Mouse (Mus musculus) lung, postnatal 0 days (tissue): ENCODE results near the gene Tarbp1.

Source experiments
- CTCF ChIP-seq: IDR thresholded peaks from 2 replicates; pipeline ENCODE4 v1.5.1; 2016; ENCODE audit warnings: antibody characterized with exemption, mild to moderate bottlenecking
- EP300 ChIP-seq: IDR thresholded peaks from 2 replicates; pipeline ENCODE4 v1.6.1; 2016; ENCODE audit warnings: antibody characterized with exemption, mild to moderate bottlenecking, control low read depth

DNA sequence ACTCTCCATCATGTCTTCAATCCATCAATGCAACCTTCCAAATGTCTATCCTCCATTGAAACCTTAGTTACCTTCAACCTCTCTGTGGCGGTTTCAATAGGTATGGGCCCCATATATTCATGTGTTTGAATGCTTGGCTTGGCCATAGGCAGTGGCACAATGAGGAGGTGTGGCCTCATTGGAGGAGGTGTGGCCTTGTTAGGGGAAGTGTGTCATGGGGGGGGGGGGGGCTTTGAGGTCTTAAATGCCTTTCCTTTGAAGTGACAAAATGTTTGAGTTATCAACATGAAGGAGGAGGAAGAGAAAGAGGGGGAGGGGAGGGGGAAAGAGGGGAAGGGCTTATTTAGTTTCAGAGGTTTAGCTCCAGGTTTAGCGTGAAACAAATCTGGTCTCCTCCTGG, 5.5 kb upstream of the Tarbp1 start:
- TF ChIP-seq EP300 (no peak), CTCF (no peak)
